Mouse (Mus musculus): ENCODE measurements around the gene Fscn1.

- TF ChIP-seq CTCF (IDR thresholded peaks at IDR 0.05; ENCODE audit: low read depth, low read length) (no peak), POLR2A (IDR thresholded peaks at IDR 0.05; ENCODE audit: extremely low read depth, insufficient read depth, low read length) (no peak)
Observed at GRCm38 (mm10) chr5:142949580-142949979, 10.6 kb upstream of the Fscn1 start.
